Mouse (Mus musculus): Measurements from ENCODE around the gene Dlx5. TPM values are rescaled to one million over a fixed set of nuclear protein-coding genes. Genes with fewer than 3 reads are reported as not detected.

Gene Dlx5
- polyA plus RNA-seq, 1 experiment from 2014 or later: 0.88 TPM

DNA sequence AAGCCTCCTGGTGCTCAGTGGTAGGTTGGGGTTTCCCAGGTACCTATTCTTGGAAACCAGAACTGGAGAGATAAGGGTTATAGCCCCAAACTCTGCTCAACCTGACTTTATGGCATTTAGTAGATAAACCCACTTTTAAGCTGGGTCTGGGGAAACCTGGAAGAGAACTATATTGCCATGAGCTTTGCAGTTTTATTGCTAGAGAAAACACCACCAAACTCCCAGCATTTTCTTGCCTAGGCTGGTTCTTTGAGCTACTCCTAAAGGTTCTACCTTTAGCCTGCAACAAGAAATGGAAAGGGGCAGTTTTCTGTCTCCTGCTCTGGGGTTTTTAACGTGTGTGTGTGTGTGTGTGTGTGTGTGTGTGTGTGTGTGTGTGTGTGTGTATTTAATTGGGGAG, 23.3 kb downstream of the Dlx5 start:
- Histone ChIP-seq H3K27ac (ENCODE audit: low read depth, low read length) (no peak overlapping the region), H3K9me3 (ENCODE audit: control insufficient read depth, low read length) (no peaks in the 10 kb centered on the region), H3K36me3 (ENCODE audit: control insufficient read depth, insufficient read depth, low read length) (no peaks in the 10 kb centered on the region), H3K4me3 (ENCODE audit: low read depth, low read length) (no peak overlapping the region), H3K9ac (ENCODE audit: low read depth, low read length) (no peak overlapping the region), H3K4me1 (replicated peaks; ENCODE audit: control insufficient read depth, insufficient read depth, low read length) (no peaks in the 10 kb centered on the region), H3K4me2 (no peak overlapping the region), H3K27me3 (replicated peaks; ENCODE audit: control insufficient read depth, insufficient read depth, low read length) (peaks cover 95% of the 10 kb centered on the region)
- ATAC-seq (replicated peaks; ENCODE audit: low FRiP score): no peak
- no peak for DNase-seq (ENCODE audit: low spot score)
- WGBS: 0% methylated on average over 1 of the region's 1 CpGs

GRCm38 (mm10) chr6:6857766-6858165, 24.1 kb downstream of the Dlx5 start:
- WGBS: 9% methylated on average over 2 of the region's 2 CpGs
- Histone ChIP-seq H3K9ac (ENCODE audit: low read depth, low read length) (no peak overlapping the region), H3K4me2 (no peak overlapping the region), H3K4me1 (replicated peaks; ENCODE audit: control insufficient read depth, insufficient read depth, low read length) (no peaks in the 10 kb centered on the region), H3K4me3 (ENCODE audit: low read depth, low read length) (no peak overlapping the region), H3K9me3 (ENCODE audit: control insufficient read depth, low read length) (no peaks in the 10 kb centered on the region), H3K27me3 (replicated peaks; ENCODE audit: control insufficient read depth, insufficient read depth, low read length) (peaks cover 95% of the 10 kb centered on the region), H3K27ac (ENCODE audit: low read depth, low read length) (no peak overlapping the region), H3K36me3 (ENCODE audit: control insufficient read depth, insufficient read depth, low read length) (no peaks in the 10 kb centered on the region)
- DNase-seq (ENCODE audit: low spot score): no peak
- no peak for ATAC-seq (replicated peaks; ENCODE audit: low FRiP score)

- H3K4me3 ChIP-seq (ENCODE audit: low read depth, low read length): no peak overlapping the region
- H3K4me1 ChIP-seq (replicated peaks; ENCODE audit: control insufficient read depth, insufficient read depth, low read length): no peaks in the 10 kb centered on the region
- DNase-seq (ENCODE audit: low spot score) (no peak), ATAC-seq (replicated peaks; ENCODE audit: low FRiP score) (no peak)
- H3K9ac ChIP-seq (ENCODE audit: low read depth, low read length): no peak overlapping the region
- H3K9me3 ChIP-seq (ENCODE audit: control insufficient read depth, low read length): no peaks in the 10 kb centered on the region
- H3K36me3 ChIP-seq (ENCODE audit: control insufficient read depth, insufficient read depth, low read length): no peaks in the 10 kb centered on the region
- WGBS: 3% methylated on average over 4 of the region's 4 CpGs
- H3K4me2 ChIP-seq: no peak overlapping the region
- H3K27me3 ChIP-seq (replicated peaks; ENCODE audit: control insufficient read depth, insufficient read depth, low read length): peaks cover 95% of the 10 kb centered on the region
- no peak overlapping the region for H3K27ac ChIP-seq (ENCODE audit: low read depth, low read length)
Observed at GRCm38 (mm10) chr6:6856881-6857280, 25.0 kb downstream of the Dlx5 start.

- Histone ChIP-seq H3K9me3 (ENCODE audit: control insufficient read depth, low read length) (no peaks in the 10 kb centered on the region), H3K9ac (ENCODE audit: low read depth, low read length) (no peak overlapping the region), H3K36me3 (ENCODE audit: control insufficient read depth, insufficient read depth, low read length) (no peaks in the 10 kb centered on the region), H3K27me3 (replicated peaks; ENCODE audit: control insufficient read depth, insufficient read depth, low read length) (peaks cover 98% of the 10 kb centered on the region), H3K4me1 (replicated peaks; ENCODE audit: control insufficient read depth, insufficient read depth, low read length) (no peaks in the 10 kb centered on the region), H3K4me2 (no peak overlapping the region), H3K4me3 (ENCODE audit: low read depth, low read length) (no peak overlapping the region), H3K27ac (ENCODE audit: low read depth, low read length) (no peak overlapping the region)
- DNase-seq (ENCODE audit: low spot score) (no peak), ATAC-seq (replicated peaks; ENCODE audit: low FRiP score) (no peak)
- 3% methylated on average over 20 of the region's 20 CpGs for WGBS
Observed at GRCm38 (mm10) chr6:6856316-6856715, 25.6 kb downstream of the Dlx5 start.

DNA sequence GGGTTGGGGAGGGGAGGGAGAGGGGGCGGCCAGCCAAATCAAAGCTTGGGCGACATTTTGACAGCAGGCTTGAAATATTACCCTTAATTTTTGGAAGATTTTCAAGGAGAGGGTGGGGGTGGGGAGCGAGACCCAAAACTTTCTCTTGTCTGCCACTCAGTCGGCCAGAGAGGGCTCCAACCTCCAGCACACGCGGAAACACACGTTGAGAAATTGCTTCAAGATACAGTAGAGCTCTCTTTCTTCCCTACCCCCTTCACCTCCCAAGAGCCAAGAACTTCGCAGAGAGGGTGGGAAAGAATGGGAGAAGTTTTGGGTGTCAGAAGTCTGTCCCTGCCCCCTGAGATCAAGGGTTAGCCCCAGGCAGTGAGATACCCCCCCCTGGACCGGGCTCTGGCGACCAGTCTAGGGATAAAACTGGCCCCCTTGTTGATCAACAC, 26.1 kb downstream of the Dlx5 start:
- H3K4me1 ChIP-seq (replicated peaks; ENCODE audit: control insufficient read depth, insufficient read depth, low read length): no peaks in the 10 kb centered on the region
- peaks cover 98% of the 10 kb centered on the region for H3K27me3 ChIP-seq (replicated peaks; ENCODE audit: control insufficient read depth, insufficient read depth, low read length)
- WGBS: 1% methylated on average over 10 of the region's 10 CpGs
- H3K36me3 ChIP-seq (ENCODE audit: control insufficient read depth, insufficient read depth, low read length): no peaks in the 10 kb centered on the region
- ATAC-seq (replicated peaks; ENCODE audit: low FRiP score): no peak
- no peak overlapping the region for H3K9ac ChIP-seq (ENCODE audit: low read depth, low read length)
- H3K9me3 ChIP-seq (ENCODE audit: control insufficient read depth, low read length): no peaks in the 10 kb centered on the region
- H3K4me2 ChIP-seq: no peak overlapping the region
- H3K4me3 ChIP-seq (ENCODE audit: low read depth, low read length): no peak overlapping the region
- no peak for DNase-seq (ENCODE audit: low spot score)
- H3K27ac ChIP-seq (ENCODE audit: low read depth, low read length): no peak overlapping the region

DNA sequence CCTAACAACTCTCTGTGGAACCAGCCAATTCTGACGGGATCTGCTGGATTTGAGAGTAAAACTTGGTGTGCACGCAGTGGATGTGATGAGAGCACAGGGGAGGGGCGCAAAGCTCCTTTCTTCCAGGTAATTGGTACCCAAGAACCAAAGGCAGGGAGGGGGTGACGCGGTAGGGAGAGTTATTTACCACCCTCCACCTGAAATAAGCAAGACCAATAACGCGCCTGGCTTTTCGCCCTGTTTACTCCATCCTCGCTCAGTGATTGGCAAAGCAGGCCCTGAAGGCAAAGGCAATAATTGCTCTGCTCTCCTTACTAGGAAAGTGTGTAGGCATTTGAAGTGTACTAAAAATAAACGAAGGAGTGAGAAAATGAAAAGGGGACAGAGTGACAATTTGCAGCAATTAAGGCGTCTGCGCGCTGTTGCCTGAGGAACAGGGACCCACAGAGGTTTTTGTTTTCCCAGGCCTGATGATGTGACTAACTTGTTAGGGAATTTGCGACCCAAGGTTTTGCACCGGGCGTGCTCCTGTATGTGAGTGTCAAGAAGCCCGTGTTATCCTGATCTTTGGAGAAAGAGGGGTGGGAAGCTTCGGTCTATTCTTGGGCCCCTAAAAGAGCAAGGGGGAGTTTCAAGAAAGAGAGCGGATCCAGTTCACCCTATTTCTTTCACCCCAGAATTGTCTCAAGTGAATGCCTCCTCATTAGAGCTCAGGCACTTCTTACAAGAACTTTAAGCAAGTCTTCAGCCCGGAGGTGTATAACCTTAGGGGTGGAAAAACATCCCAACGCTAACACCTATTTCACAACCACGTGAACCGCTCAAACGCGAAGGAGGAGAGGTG, 26.8 kb downstream of the Dlx5 start:
- H3K4me2 ChIP-seq: no peak overlapping the region
- no peak overlapping the region for H3K27ac ChIP-seq (ENCODE audit: low read depth, low read length)
- no peak overlapping the region for H3K4me3 ChIP-seq (ENCODE audit: low read depth, low read length)
- no peak for DNase-seq (ENCODE audit: low spot score)
- no peak overlapping the region for H3K9ac ChIP-seq (ENCODE audit: low read depth, low read length)
- H3K9me3 ChIP-seq (ENCODE audit: control insufficient read depth, low read length): no peaks in the 10 kb centered on the region
- H3K27me3 ChIP-seq (replicated peaks; ENCODE audit: control insufficient read depth, insufficient read depth, low read length): peaks cover 98% of the 10 kb centered on the region
- no peaks in the 10 kb centered on the region for H3K4me1 ChIP-seq (replicated peaks; ENCODE audit: control insufficient read depth, insufficient read depth, low read length)
- 2% methylated on average over 25 of the region's 25 CpGs for WGBS
- H3K36me3 ChIP-seq (ENCODE audit: control insufficient read depth, insufficient read depth, low read length): no peaks in the 10 kb centered on the region
- no peak for ATAC-seq (replicated peaks; ENCODE audit: low FRiP score)

DNA sequence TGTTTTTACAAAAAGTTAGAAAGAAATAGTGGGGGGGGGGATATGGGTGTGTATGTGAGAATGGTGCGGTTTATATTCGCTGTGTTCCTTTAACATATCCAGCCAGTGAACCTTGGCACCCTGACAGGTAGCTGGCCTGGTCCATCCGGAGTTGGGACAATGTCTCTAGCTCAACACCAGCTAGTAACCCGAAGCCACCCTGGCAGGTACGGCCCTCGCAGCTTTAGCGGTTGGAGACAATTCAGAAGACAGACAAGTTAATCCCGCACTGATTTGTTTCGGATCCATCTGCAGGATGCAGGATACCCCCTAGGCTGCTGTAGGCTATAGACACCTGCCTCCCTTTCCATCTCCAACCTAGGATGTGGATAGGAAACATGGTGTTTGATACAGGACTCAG, 27.7 kb downstream of the Dlx5 start:
- DNase-seq (ENCODE audit: low spot score): no peak
- WGBS: 4% methylated on average over 9 of the region's 9 CpGs
- Histone ChIP-seq H3K4me2 (no peak overlapping the region), H3K4me3 (ENCODE audit: low read depth, low read length) (no peak overlapping the region), H3K9me3 (ENCODE audit: control insufficient read depth, low read length) (no peaks in the 10 kb centered on the region), H3K4me1 (replicated peaks; ENCODE audit: control insufficient read depth, insufficient read depth, low read length) (no peaks in the 10 kb centered on the region), H3K27me3 (replicated peaks; ENCODE audit: control insufficient read depth, insufficient read depth, low read length) (peaks cover 95% of the 10 kb centered on the region), H3K36me3 (ENCODE audit: control insufficient read depth, insufficient read depth, low read length) (no peaks in the 10 kb centered on the region), H3K9ac (ENCODE audit: low read depth, low read length) (no peak overlapping the region), H3K27ac (ENCODE audit: low read depth, low read length) (no peak overlapping the region)
- ATAC-seq (replicated peaks; ENCODE audit: low FRiP score): no peak

DNA sequence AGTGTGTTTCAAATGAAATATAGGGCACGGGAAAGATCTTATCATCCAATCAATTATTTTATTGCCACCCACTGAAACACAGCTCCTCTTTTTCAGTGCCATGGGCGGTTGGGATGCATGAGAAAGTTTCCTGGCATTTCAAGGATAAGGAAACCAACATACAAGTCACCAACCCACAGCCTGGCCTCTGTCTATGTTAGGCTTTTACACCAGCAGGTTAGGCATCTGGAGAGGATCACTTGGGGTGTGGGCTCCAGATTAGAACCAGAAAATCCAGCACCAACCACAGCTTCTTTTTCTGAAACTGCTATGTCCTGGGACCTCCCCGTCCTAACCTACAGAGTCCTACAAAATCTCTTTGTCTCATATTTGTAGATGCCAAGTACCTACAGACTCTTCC, 28.9 kb downstream of the Dlx5 start:
- Histone ChIP-seq H3K27ac (ENCODE audit: low read depth, low read length) (no peak overlapping the region), H3K27me3 (replicated peaks; ENCODE audit: control insufficient read depth, insufficient read depth, low read length) (peaks cover 93% of the 10 kb centered on the region), H3K4me2 (no peak overlapping the region), H3K4me3 (ENCODE audit: low read depth, low read length) (no peak overlapping the region), H3K36me3 (ENCODE audit: control insufficient read depth, insufficient read depth, low read length) (no peaks in the 10 kb centered on the region), H3K4me1 (replicated peaks; ENCODE audit: control insufficient read depth, insufficient read depth, low read length) (no peaks in the 10 kb centered on the region), H3K9ac (ENCODE audit: low read depth, low read length) (no peak overlapping the region), H3K9me3 (ENCODE audit: control insufficient read depth, low read length) (no peaks in the 10 kb centered on the region)
- DNase-seq (ENCODE audit: low spot score) (no peak), ATAC-seq (replicated peaks; ENCODE audit: low FRiP score) (no peak)
- 25% methylated on average over 3 of the region's 3 CpGs for WGBS

GRCm38 (mm10) chr6:6851166-6851565, 30.7 kb downstream of the Dlx5 start:
- no peaks in the 10 kb centered on the region for H3K4me1 ChIP-seq (replicated peaks; ENCODE audit: control insufficient read depth, insufficient read depth, low read length)
- no peak overlapping the region for H3K4me2 ChIP-seq
- no peaks in the 10 kb centered on the region for H3K9me3 ChIP-seq (ENCODE audit: control insufficient read depth, low read length)
- ATAC-seq (replicated peaks; ENCODE audit: low FRiP score): no peak
- no peak overlapping the region for H3K9ac ChIP-seq (ENCODE audit: low read depth, low read length)
- WGBS: 5% methylated on average over 10 of the region's 10 CpGs
- H3K27ac ChIP-seq (ENCODE audit: low read depth, low read length): no peak overlapping the region
- H3K4me3 ChIP-seq (ENCODE audit: low read depth, low read length): no peak overlapping the region
- H3K27me3 ChIP-seq (replicated peaks; ENCODE audit: control insufficient read depth, insufficient read depth, low read length): peaks cover 87% of the 10 kb centered on the region
- DNase-seq (ENCODE audit: low spot score): no peak
- H3K36me3 ChIP-seq (ENCODE audit: control insufficient read depth, insufficient read depth, low read length): no peaks in the 10 kb centered on the region

Data from liver, embryonic 11.5 days (tissue).